Mouse (Mus musculus) embryonic fibroblast, embryonic 13.5 days (primary cell): ENCODE measurements around the gene Rab3il1.

Experiments used
- CTCF ChIP-seq: IDR thresholded peaks from 2 replicates; pipeline ENCODE4 v1.5.1; 2011; ENCODE audit warnings: mild to moderate bottlenecking, control low read depth, low read length, moderate library complexity, borderline replicate concordance; ENCODE audit not compliant: insufficient read depth
- POLR2A ChIP-seq: IDR thresholded peaks from 2 replicates; pipeline ENCODE4 v1.6.1; 2011; ENCODE audit warnings: low read depth, mild to moderate bottlenecking, control low read depth, low read length, moderate library complexity

GRCm38 (mm10) chr19:10064173-10065012 is 62.9 kb downstream of the Rab3il1 start:
- TF ChIP-seq CTCF (no peak), POLR2A (0 out of 2 replicates have a peak, but pooled peaks have one; percentile 5)
